Mouse (Mus musculus): ENCODE data around the gene Tcta. TPM values are rescaled to one million over a fixed set of nuclear protein-coding genes. Genes with fewer than 3 reads are reported as not detected.

Gene Tcta
- 69.9 and 77.0 TPM in 2 replicates for polyA plus RNA-seq (2015; fragmentation: Nextera tagmentation; extraction: Ambion mirVana)

DNA sequence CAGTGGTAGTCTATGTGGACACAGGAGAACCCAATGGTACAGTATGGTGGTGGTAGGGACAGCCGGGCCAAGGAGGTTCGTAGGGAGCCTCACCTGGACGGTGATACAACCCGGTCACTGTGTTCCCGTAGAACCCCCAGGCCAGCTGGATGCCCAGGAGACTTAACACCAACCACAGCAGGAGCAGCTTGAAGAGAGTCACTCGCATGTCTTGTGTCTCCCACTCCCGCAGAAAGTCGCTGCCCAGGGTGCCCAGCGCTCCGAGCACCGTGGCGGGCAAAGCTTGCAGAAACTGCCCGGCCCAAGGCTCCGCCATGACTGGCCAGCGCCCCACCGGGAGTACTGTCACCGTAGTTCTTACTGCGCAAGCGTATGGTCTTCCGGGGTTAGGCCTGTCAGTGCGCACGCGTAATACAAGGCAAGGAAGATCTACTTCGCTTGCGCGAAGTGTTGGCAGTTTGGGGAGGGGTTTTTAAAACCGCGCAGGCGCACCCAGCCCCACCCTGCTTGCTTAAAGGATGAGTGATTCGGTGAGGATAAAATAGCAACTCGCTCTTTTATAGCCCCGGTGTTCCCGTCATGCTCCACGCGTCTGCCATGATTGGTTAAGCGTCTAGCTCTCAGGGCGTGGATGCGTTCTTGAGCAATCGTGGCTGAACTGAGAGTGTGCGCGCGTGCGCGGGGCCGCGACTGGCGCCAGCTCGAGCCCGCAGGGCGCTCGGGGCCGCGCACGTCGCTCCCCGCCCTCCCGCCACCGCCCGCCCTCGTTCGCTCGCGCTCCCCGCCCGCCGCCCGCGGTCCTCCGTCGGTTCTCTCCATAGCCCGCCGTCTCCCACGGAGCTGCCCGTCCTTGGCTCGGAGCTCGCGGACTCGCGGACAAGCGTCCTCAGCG is at the start of gene Tcta, which contains the start of gene Rhoa:
TSS of gene Tcta (minus strand) at position 532 of the 892 bp plus-strand sequence.
TSS of gene Rhoa (plus strand) at position 501 of the 892 bp plus-strand sequence.

DNA sequence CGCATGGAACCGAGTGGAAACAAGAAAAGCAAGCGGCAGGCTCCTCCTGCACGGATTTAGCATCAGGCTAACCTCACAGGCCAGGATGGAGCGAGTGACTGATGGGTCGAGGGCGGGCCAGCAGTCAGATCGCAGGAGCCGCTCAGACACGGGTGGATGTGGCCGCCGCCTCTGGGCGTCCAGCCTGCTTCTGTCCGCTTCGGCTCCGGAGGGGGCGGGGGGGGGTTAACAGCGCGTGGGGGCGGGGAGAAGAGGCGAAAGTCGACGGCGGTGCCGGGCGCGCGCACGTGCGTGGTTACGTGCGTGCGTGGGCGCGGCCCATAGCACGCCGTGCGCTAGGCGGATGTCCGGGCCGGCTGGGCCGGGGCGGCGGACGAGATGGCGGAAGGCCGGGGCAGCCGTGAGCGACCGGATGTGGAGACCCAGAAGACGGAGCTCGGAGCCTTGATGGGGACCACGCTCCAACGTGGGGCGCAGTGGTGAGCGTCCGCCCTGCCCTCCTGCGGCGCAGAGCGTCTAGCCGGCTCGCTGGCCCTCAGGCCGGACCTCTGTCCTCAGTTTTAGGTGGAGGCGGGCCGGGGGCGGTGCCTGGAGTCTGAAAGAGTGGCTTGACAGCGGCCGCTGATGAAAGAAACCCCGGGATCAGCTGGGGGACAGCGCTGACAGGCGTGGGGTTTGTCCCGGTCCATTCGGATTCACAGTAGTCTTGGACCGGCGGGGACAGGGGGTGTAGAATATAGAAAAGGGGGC is 41.8 kb upstream of the Tcta start, which contains the start of gene Usp4:
TSS of gene Usp4 (plus strand) at position 314 of the 750 bp plus-strand sequence.

DNA sequence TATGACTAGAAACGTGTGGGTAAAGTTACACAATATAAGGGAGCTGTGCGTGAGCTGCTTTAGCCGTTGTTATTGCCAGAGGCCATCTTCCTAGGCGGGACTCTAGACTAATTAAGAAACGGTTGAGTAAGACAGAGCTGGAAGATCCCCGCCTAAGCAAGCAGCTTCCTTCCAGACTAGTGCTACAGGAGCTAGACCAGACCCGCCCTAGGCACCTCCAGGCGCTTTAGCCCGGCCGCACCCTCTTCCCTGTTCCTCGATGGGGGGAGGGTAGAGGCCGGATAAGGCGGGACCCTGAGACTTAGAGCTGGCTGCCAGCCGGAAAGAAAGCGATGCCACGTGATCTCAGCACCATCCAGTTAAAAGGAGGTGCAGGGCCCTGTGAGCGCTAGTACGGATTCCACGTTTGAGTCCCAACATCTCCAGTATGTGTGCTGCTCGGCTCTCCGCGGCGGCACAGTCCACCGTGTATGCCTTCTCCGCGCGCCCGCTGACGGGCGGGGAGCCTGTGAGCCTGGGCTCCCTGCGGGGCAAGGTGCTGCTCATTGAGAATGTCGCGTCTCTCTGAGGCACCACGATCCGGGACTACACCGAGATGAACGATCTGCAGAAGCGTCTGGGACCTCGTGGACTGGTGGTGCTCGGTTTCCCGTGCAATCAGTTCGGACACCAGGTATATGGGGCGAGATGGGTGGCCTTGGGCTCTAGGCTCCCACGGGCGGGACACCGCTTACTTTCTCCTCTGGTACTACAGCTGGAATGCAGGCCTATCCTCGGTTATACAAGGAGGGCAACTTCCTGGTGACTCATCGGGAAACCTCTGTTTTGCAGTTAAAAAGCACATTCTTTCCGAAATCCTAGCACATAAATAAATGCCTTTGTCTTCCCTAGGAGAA is 33.2 kb upstream of the Tcta start, which contains the start of gene Gpx1:
TSS of gene Gpx1 (plus strand) at position 18 of the 896 bp plus-strand sequence.

DNA sequence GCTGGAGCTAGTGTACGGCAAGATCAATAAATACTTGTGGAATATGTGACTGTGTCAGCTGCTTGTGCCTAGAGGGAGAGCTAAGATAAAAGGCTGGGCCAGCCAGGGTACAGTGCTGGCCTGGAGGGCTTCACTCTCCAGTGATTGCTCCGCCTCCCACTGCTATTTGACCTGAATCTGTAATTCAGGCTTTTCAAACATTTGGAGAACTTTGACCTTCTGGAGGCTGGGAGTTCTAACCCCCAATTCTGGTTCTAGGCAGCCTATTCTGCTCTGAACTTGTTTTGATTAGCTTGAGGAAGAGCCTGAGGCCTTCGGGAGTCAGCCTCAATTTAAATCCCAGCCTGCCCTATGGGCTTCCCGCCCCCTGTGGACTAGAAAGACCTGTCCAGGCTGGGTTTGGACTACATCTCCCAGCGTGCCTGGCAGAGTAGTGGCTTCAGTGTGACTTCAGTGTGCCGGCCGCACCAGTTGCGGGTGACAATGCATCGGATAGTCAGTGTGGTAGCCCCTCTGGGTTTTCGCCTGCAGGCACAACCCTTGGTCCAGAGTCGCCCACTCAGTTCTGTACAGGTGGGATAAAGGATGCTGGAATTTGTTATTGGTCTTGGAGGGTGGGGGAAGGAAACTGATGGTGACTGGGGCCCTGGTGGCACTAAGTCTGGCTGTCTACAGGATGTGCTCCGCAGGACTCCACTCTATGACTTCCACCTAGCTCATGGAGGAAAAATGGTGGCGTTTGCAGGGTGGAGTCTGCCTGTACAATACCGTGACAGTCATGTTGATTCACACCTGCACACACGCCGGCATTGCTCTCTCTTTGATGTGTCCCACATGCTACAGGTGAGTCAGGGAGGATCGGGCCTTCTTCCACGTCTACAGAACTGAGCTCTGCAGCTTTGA is 9.3 kb downstream of the Tcta start, which contains the start of gene Amt:
TSS of gene Amt (plus strand) at position 401 of the 903 bp plus-strand sequence.

DNA sequence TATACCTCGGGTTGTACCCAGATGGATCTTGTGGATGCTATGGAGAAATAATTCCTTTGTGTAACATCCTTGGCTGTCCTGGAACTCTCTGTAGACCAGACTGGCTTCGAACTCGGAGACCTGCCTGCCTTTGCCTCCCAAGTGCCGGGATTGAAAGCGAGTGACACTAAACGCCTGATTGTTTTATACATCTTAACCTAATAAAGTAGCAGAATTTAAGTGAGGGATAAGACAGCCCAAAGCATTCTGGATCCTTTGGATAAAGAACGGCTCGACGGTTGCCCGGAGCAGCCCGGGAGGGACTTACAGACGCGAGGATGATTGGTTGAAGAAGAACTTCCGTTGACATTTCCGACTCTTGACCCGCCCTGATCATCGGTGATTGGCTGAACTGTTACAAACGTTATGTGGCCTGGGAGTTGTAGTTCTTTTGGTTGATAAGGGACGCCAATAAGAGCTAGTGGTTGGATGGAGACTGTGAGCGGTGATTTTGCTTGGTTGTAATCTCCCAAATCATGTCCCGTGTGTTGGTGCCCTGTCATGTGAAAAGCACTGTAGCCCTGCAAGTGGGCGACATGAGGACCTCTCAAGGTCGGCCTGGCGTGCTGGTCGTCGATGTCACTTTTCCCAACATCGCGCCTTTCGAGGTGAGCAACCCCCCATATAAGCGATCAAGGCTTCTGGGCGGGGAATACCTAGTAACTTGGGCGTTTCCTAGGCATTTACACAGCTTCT is 15.8 kb downstream of the Tcta start, which contains the start of gene Nicn1:
TSS of gene Nicn1 (plus strand) at position 414 of the 735 bp plus-strand sequence.

DNA sequence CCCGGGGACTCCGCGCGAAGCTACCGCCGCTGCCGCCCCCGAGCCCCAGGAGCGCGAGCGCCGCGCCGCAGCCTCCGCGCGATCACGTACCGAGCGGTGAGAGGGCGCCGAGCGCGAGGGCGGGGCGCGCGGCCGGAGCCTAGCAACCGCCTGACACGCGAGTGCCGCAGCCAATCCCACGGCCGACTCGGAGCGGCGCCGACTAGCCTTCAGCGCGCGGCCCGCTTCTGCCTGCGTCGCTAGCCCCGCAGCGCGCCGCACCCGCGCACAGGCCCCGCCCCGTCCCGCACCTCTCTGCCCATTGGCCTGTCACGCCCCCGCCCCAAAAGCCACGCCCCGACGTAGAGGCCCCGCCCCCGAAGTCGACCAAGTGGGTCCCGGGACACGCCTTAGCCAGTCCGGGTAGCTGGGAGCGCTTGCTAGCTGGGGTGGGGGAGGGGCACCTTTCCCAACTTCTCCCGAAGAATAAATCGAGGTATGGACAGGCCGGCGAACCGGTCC is 42.2 kb downstream of the Tcta start, which contains the start of gene Dag1:
TSS of gene Dag1 (minus strand) at position 269 of the 501 bp plus-strand sequence.

Other genes with a start within 250 kb of the Tcta start
- gene Mst1, start 225.7 kb downstream of the Tcta start, polyA plus RNA-seq (2015; fragmentation: Nextera tagmentation; extraction: Ambion mirVana): 0.25 TPM in 1 of 2 replicates, not detected in the other
- gene Rnf123, start 222.8 kb downstream of the Tcta start, polyA plus RNA-seq (2015; fragmentation: Nextera tagmentation; extraction: Ambion mirVana): 32.1 and 42.2 TPM in 2 replicates
- 43.7 and 50.4 TPM in 2 replicates for gene Apeh, start 211.6 kb downstream of the Tcta start, polyA plus RNA-seq (2015; fragmentation: Nextera tagmentation; extraction: Ambion mirVana)
- 8.2 and 11.6 TPM in 2 replicates for gene Bsn, start 115.8 kb downstream of the Tcta start, polyA plus RNA-seq (2015; fragmentation: Nextera tagmentation; extraction: Ambion mirVana)
- 74.1 and 75.7 TPM in 2 replicates for gene Dag1, start 42.2 kb downstream of the Tcta start, polyA plus RNA-seq (2015; fragmentation: Nextera tagmentation; extraction: Ambion mirVana)
- 112 and 121 TPM in 2 replicates for gene Nicn1, start 15.7 kb downstream of the Tcta start, polyA plus RNA-seq (2015; fragmentation: Nextera tagmentation; extraction: Ambion mirVana)
- gene Amt, start 9.3 kb downstream of the Tcta start, polyA plus RNA-seq (2015; fragmentation: Nextera tagmentation; extraction: Ambion mirVana): 30.6 and 33.3 TPM in 2 replicates
- gene Rhoa, start within 50 bp of the Tcta start, polyA plus RNA-seq (2015; fragmentation: Nextera tagmentation; extraction: Ambion mirVana): 249 and 260 TPM in 2 replicates
- gene Gpx1, start 32.7 kb upstream of the Tcta start, polyA plus RNA-seq (2015; fragmentation: Nextera tagmentation; extraction: Ambion mirVana): 433 and 522 TPM in 2 replicates
- gene Usp4, start 41.7 kb upstream of the Tcta start, polyA plus RNA-seq (2015; fragmentation: Nextera tagmentation; extraction: Ambion mirVana): 72.1 and 82.6 TPM in 2 replicates
- gene 1700102P08Rik, start 86.6 kb upstream of the Tcta start, polyA plus RNA-seq (2015; fragmentation: Nextera tagmentation; extraction: Ambion mirVana): 0.32 and 1.1 TPM in 2 replicates
- 1.4 and 1.6 TPM in 2 replicates for gene Ccdc36, start 122.3 kb upstream of the Tcta start, polyA plus RNA-seq (2015; fragmentation: Nextera tagmentation; extraction: Ambion mirVana)
- not detected in 2 replicates for gene BC048562, start 130.3 kb upstream of the Tcta start, polyA plus RNA-seq (2015; fragmentation: Nextera tagmentation; extraction: Ambion mirVana)
- gene Ccdc71, start 154.4 kb upstream of the Tcta start, polyA plus RNA-seq (2015; fragmentation: Nextera tagmentation; extraction: Ambion mirVana): 47.1 and 52.8 TPM in 2 replicates
- 46.3 and 48.3 TPM in 2 replicates for gene Klhdc8b, start 155.4 kb upstream of the Tcta start, polyA plus RNA-seq (2015; fragmentation: Nextera tagmentation; extraction: Ambion mirVana)
- gene Lamb2, start 173.6 kb upstream of the Tcta start, polyA plus RNA-seq (2015; fragmentation: Nextera tagmentation; extraction: Ambion mirVana): 16.0 and 18.2 TPM in 2 replicates
- 47.0 and 53.7 TPM in 2 replicates for gene Usp19, start 184.4 kb upstream of the Tcta start, polyA plus RNA-seq (2015; fragmentation: Nextera tagmentation; extraction: Ambion mirVana)
- gene Qars, start 201.5 kb upstream of the Tcta start, polyA plus RNA-seq (2015; fragmentation: Nextera tagmentation; extraction: Ambion mirVana): 52.8 and 54.8 TPM in 2 replicates
- gene Qrich1, start 210.6 kb upstream of the Tcta start, polyA plus RNA-seq (2015; fragmentation: Nextera tagmentation; extraction: Ambion mirVana): 74.5 and 75.7 TPM in 2 replicates